Mouse (Mus musculus): ENCODE data around the gene Fam178b.

DNA sequence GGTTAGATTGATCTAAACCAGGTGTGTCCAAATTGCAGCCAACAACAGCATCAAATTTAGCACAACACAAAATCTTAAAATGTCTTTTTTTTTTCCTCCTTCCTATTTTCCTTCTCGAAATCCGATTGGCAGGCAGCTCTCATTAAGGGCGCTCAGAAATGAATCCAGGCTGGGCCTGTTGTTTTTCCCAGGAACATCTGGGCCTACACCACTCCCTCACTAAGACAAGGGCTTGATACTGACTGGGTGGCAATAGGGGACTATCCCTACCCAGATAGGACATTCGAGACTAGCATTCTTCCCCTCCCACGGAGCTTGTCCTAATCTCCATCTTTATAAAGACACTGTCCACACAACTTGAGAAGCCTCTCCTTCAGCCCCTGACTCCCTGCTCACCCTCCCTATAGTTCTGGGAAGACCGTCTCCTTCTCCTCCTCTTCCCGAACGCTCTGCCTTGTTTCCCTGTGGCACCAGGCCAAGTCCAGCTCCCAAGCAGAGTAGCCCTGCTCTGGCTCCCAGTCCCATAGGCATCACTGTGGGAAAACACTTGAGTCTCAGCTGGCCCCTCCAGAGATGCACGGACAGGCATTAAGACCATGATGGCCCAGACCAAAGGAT is 134.9 kb downstream of the Fam178b start:
- no peak for TF ChIP-seq POLR2A (IDR thresholded peaks at IDR 0.05; ENCODE audit: borderline replicate concordance, extremely low read depth, insufficient read depth, insufficient read length, poor library complexity, severe bottlenecking)
- TF ChIP-seq CTCF (IDR thresholded peaks at IDR 0.05; ENCODE audit: borderline replicate concordance, extremely low read depth, insufficient read depth, insufficient read length), result no peak

All from brain, embryonic 14.5 days (tissue).